Mouse (Mus musculus): ENCODE data around the gene Ifna2. TPM values are rescaled to one million over a fixed set of nuclear protein-coding genes. Genes with fewer than 3 reads are reported as not detected.

Ifna2 gene
- polyA plus RNA-seq, 1 experiment from 2014 or later: not detected

- H3K9me3 ChIP-seq: no peaks in the 10 kb centered on the region
- ATAC-seq (ENCODE audit: low FRiP score, low read depth): no peak
- H3K27ac ChIP-seq: no peak overlapping the region
- H3K4me2 ChIP-seq (replicated peaks): no peak overlapping the region
- no peaks in the 10 kb centered on the region for H3K36me3 ChIP-seq
- WGBS: 83% methylated on average over 4 of the region's 4 CpGs
- H3K4me3 ChIP-seq: no peak overlapping the region
- no peak overlapping the region for H3K9ac ChIP-seq
- no peaks in the 10 kb centered on the region; the same call in 1 of the 2 replicates for H3K27me3 ChIP-seq
- no peaks in the 10 kb centered on the region for H3K4me1 ChIP-seq
Observed at GRCm38 (mm10) chr4:88697753-88698152, 14.0 kb upstream of the Ifna2 start.

GRCm38 (mm10) chr4:88697108-88697507 lies 13.4 kb upstream of the Ifna2 start:
- H3K9ac ChIP-seq: 0 out of 2 replicates have a peak overlapping the region, but pooled peaks have one; percentile 0
- no peaks in the 10 kb centered on the region for H3K9me3 ChIP-seq
- H3K4me3 ChIP-seq: no peak overlapping the region
- H3K4me2 ChIP-seq (replicated peaks): no peak overlapping the region
- no peak for ATAC-seq (ENCODE audit: low FRiP score, low read depth)
- no peak overlapping the region for H3K27ac ChIP-seq
- H3K36me3 ChIP-seq: no peaks in the 10 kb centered on the region
- H3K27me3 ChIP-seq: no peaks in the 10 kb centered on the region; the same call in 1 of the 2 replicates
- WGBS: 49% methylated on average over 6 of the region's 6 CpGs
- H3K4me1 ChIP-seq: no peaks in the 10 kb centered on the region

GRCm38 (mm10) chr4:88696237-88696884 lies 12.6 kb upstream of the Ifna2 start:
- Histone ChIP-seq H3K4me1 (no peaks in the 10 kb centered on the region), H3K9me3 (no peaks in the 10 kb centered on the region), H3K4me2 (replicated peaks) (no peak overlapping the region), H3K4me3 (no peak overlapping the region), H3K27ac (no peak overlapping the region), H3K36me3 (no peaks in the 10 kb centered on the region), H3K27me3 (no peaks in the 10 kb centered on the region; the same call in 1 of the 2 replicates), H3K9ac (no peak overlapping the region)
- ATAC-seq (ENCODE audit: low FRiP score, low read depth): peak; percentile 69
- 29% methylated on average over 3 of the region's 3 CpGs for WGBS

- H3K27me3 ChIP-seq: no peaks in the 10 kb centered on the region; the same call in 1 of the 2 replicates
- H3K4me2 ChIP-seq (replicated peaks): no peak overlapping the region
- H3K9me3 ChIP-seq: no peaks in the 10 kb centered on the region
- no peak for ATAC-seq (ENCODE audit: low FRiP score, low read depth)
- no peaks in the 10 kb centered on the region for H3K36me3 ChIP-seq
- H3K27ac ChIP-seq: no peak overlapping the region
- H3K4me1 ChIP-seq: no peaks in the 10 kb centered on the region
- no peak overlapping the region for H3K4me3 ChIP-seq
- H3K9ac ChIP-seq: no peak overlapping the region
- WGBS: 91% methylated on average over 2 of the region's 2 CpGs
Observed at GRCm38 (mm10) chr4:88693392-88693791, 9.7 kb upstream of the Ifna2 start.

GRCm38 (mm10) chr4:88692537-88692936 lies 8.8 kb upstream of the Ifna2 start:
- no peak for ATAC-seq (ENCODE audit: low FRiP score, low read depth)
- Histone ChIP-seq H3K9me3 (no peaks in the 10 kb centered on the region), H3K4me2 (replicated peaks) (no peak overlapping the region), H3K4me1 (no peaks in the 10 kb centered on the region), H3K4me3 (no peak overlapping the region), H3K27me3 (no peaks in the 10 kb centered on the region; the same call in 1 of the 2 replicates), H3K9ac (no peak overlapping the region), H3K27ac (no peak overlapping the region), H3K36me3 (no peaks in the 10 kb centered on the region)
- WGBS: 81% methylated on average over 1 of the region's 1 CpGs

GRCm38 (mm10) chr4:88691259-88691658 lies 7.5 kb upstream of the Ifna2 start, which contains the start of gene Ifnab:
Ifnab (minus strand) TSS chr4:88691359.
- no peaks in the 10 kb centered on the region for H3K36me3 ChIP-seq

GRCm38 (mm10) chr4:88681353-88681752 lies 2.4 kb downstream of the Ifna2 start:
- ATAC-seq (ENCODE audit: low FRiP score, low read depth): no peak
- Histone ChIP-seq H3K27ac (no peak overlapping the region), H3K27me3 (no peaks in the 10 kb centered on the region), H3K36me3 (no peaks in the 10 kb centered on the region), H3K4me1 (no peaks in the 10 kb centered on the region), H3K9me3 (no peaks in the 10 kb centered on the region), H3K4me3 (no peak overlapping the region), H3K9ac (no peak overlapping the region), H3K4me2 (replicated peaks) (no peak overlapping the region)
- 79% methylated on average over 3 of the region's 3 CpGs for WGBS

More at GRCm38 (mm10) chr4:88691259-88691658, 7.5 kb upstream of the Ifna2 start, which contains the start of gene Ifnab:
- no peak for ATAC-seq (ENCODE audit: low FRiP score, low read depth)
- Histone ChIP-seq H3K27me3 (no peaks in the 10 kb centered on the region), H3K4me3 (no peak within 1 kb of the TSS), H3K9me3 (no peaks in the 10 kb centered on the region), H3K9ac (no peak within 1 kb of the TSS), H3K4me2 (replicated peaks) (no peak within 1 kb of the TSS), H3K4me1 (no peaks in the 10 kb centered on the region), H3K27ac (no peak within 1 kb of the TSS)
- 70% methylated on average over 2 of the region's 2 CpGs for WGBS

- no peak for ATAC-seq (ENCODE audit: low FRiP score, low read depth)
Observed at GRCm38 (mm10) chr4:88680362-88680761, 3.4 kb downstream of the Ifna2 start.

GRCm38 (mm10) chr4:88676824-88677223 lies 6.9 kb downstream of the Ifna2 start, which contains the start of gene Ifna16:
Ifna16 (minus strand) TSS chr4:88676924.
- Histone ChIP-seq H3K4me2 (replicated peaks) (no peak within 1 kb of the TSS), H3K9ac (no peak within 1 kb of the TSS), H3K27ac (no peak within 1 kb of the TSS), H3K36me3 (no peaks in the 10 kb centered on the region), H3K4me3 (no peak within 1 kb of the TSS), H3K4me1 (no peaks in the 10 kb centered on the region), H3K27me3 (no peaks in the 10 kb centered on the region), H3K9me3 (no peaks in the 10 kb centered on the region)
- WGBS: 80% methylated on average over 1 of the region's 1 CpGs
- ATAC-seq (ENCODE audit: low FRiP score, low read depth): no peak

More at GRCm38 (mm10) chr4:88680362-88680761, 3.4 kb downstream of the Ifna2 start:
- Histone ChIP-seq H3K9ac (no peak overlapping the region), H3K36me3 (no peaks in the 10 kb centered on the region), H3K4me3 (no peak overlapping the region), H3K9me3 (no peaks in the 10 kb centered on the region), H3K27me3 (no peaks in the 10 kb centered on the region), H3K4me2 (replicated peaks) (no peak overlapping the region), H3K4me1 (no peaks in the 10 kb centered on the region), H3K27ac (no peak overlapping the region)
- 48% methylated on average over 8 of the region's 8 CpGs for WGBS

- Histone ChIP-seq H3K4me3 (no peak overlapping the region), H3K27me3 (no peaks in the 10 kb centered on the region), H3K9me3 (no peaks in the 10 kb centered on the region; the same call in 1 of the 2 replicates), H3K27ac (no peak overlapping the region), H3K4me1 (no peaks in the 10 kb centered on the region), H3K36me3 (no peaks in the 10 kb centered on the region), H3K4me2 (replicated peaks) (no peak overlapping the region), H3K9ac (no peak overlapping the region)
- WGBS: 41% methylated on average over 1 of the region's 1 CpGs
- ATAC-seq (ENCODE audit: low FRiP score, low read depth): no peak
Observed at GRCm38 (mm10) chr4:88655461-88655860, 28.3 kb downstream of the Ifna2 start.

- Histone ChIP-seq H3K27ac (no peak overlapping the region), H3K4me2 (replicated peaks) (no peak overlapping the region), H3K4me1 (no peaks in the 10 kb centered on the region), H3K9ac (no peak overlapping the region), H3K27me3 (no peaks in the 10 kb centered on the region), H3K4me3 (no peak overlapping the region), H3K36me3 (no peaks in the 10 kb centered on the region), H3K9me3 (no peaks in the 10 kb centered on the region; the same call in 1 of the 2 replicates)
- 84% methylated on average over 3 of the region's 3 CpGs for WGBS
- ATAC-seq (ENCODE audit: low FRiP score, low read depth): no peak
Observed at GRCm38 (mm10) chr4:88653644-88654043, 30.1 kb downstream of the Ifna2 start.

GRCm38 (mm10) chr4:88644359-88644758 lies 39.4 kb downstream of the Ifna2 start, which contains the start of gene Ifna13:
Ifna13 (minus strand) TSS chr4:88644459.
- H3K27ac ChIP-seq: no peak within 1 kb of the TSS

More at GRCm38 (mm10) chr4:88644359-88644758, 39.4 kb downstream of the Ifna2 start, which contains the start of gene Ifna13:
- Histone ChIP-seq H3K4me2 (replicated peaks) (no peak within 1 kb of the TSS), H3K4me3 (no peak within 1 kb of the TSS), H3K9me3 (no peaks in the 10 kb centered on the region), H3K27me3 (no peaks in the 10 kb centered on the region), H3K4me1 (no peaks in the 10 kb centered on the region), H3K9ac (no peak within 1 kb of the TSS), H3K36me3 (no peaks in the 10 kb centered on the region)
- ATAC-seq (ENCODE audit: low FRiP score, low read depth): no peak
- WGBS: 60% methylated on average over 2 of the region's 2 CpGs

Measured in limb, embryonic 13.5 days (tissue).